Mouse (Mus musculus) CD4-positive helper T cell, adult 2 months (primary cell): Measurements from ENCODE around the gene Slc22a19.
"Not testable (repeated sequence)": the region's sequence is repeated elsewhere in the genome, so short reads cannot be mapped to it uniquely, and the experiment has no call there.

ENCODE experiments used
- DNase-seq: peaks from one replicate; pipeline ENCODE4 v3.0.0-alpha.2; 2012; ENCODE audit warnings: low read depth, missing footprints, low spot score

Slc22a19 gene

DNA sequence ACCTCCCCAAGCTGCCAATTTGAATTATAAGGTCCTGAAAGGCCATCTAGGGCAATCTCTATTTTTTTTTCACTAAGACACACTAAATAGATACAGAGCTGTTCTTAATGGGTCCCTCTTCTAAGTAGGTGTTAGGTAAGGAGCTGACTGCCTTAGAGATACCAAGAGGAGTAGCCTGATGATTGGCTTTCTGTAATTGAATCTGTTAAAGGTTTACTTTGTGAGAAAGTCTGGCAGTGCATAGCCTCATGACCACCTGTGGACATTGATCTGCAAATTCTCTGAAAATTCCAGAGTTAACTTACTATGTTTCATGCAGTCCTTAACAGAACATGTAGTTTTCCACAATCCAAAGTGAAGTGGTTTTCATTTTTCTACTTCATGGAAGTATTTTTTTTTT is at the start of gene Slc22a19:
Slc22a19 (minus strand) TSS at position 163 of the 400 bp plus-strand sequence.
- no peak for DNase-seq

GRCm38 (mm10) chr19:7753371-7753770 is 42.3 kb upstream of the Slc22a19 start:
- DNase-seq = not testable (repeated sequence)

GRCm38 (mm10) chr19:7729543-7729942 is 18.4 kb upstream of the Slc22a19 start:
- no peak for DNase-seq

GRCm38 (mm10) chr19:7693104-7693503 is 18.0 kb downstream of the Slc22a19 start:
- not testable (repeated sequence) for DNase-seq

- DNase-seq = no peak
Observed at GRCm38 (mm10) chr19:7691259-7691658, 19.9 kb downstream of the Slc22a19 start.

GRCm38 (mm10) chr19:7687988-7688387 is 23.1 kb downstream of the Slc22a19 start:
- DNase-seq = no peak

DNA sequence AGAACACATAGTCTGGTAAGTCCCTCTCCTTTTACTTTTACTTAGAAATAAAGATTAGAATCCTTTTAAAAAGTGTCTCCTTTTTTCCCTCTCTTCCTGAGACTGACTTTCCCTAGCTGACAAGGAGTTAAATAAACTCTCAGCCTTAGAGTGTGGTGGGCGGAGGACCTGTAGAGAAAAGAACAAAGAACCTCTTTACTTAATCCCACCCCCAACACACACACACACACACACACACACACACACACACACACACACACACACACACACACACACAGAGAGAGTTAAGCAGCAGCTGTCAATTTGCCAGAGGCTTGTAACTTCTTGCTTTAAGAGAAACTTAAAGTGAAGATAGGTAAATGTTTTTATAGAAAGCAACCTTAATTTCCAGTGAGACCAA is 39.1 kb downstream of the Slc22a19 start:
- DNase-seq = no peak

- DNase-seq = no peak
Observed at GRCm38 (mm10) chr19:7648913-7649666, 62.0 kb downstream of the Slc22a19 start.

GRCm38 (mm10) chr19:7633786-7634185 is 77.3 kb downstream of the Slc22a19 start:
- no peak for DNase-seq

GRCm38 (mm10) chr19:7633021-7633420 is 78.1 kb downstream of the Slc22a19 start:
- DNase-seq = no peak
